Mouse (Mus musculus) myocyte (in vitro differentiated cells): Measurements from ENCODE around the gene Usp29. TPM values are rescaled to one million over a fixed set of nuclear protein-coding genes. Genes with fewer than 3 reads are reported as not detected.

Experiments
- H3K27me3 ChIP-seq: one replicate; pipeline ENCODE4 v1.6.1; 2011; ENCODE audit not compliant: control insufficient read depth, insufficient read depth, insufficient read length
- H3K36me3 ChIP-seq: one replicate; pipeline ENCODE4 v1.6.1; 2011; ENCODE audit not compliant: control insufficient read depth, insufficient read depth
- H3K4me2 ChIP-seq: one replicate; pipeline ENCODE4 v1.6.1; 2011; ENCODE audit warnings: low read depth, control low read depth
- H3K4me3 ChIP-seq: one replicate; pipeline ENCODE4 v1.5.1; 2011; ENCODE audit warnings: mild to moderate bottlenecking, control low read depth, moderate library complexity
- H3K79me2 ChIP-seq: one replicate; pipeline ENCODE4 v1.6.1; 2011; ENCODE audit not compliant: control insufficient read depth, insufficient read depth
- H3ac ChIP-seq: one replicate; pipeline ENCODE4 v1.6.1; 2011; ENCODE audit not compliant: control insufficient read depth, insufficient read length
- CEBPB ChIP-seq: IDR thresholded peaks from 2 replicates; pipeline ENCODE4 v1.6.1; 2011; ENCODE audit warnings: mild to moderate bottlenecking, moderate library complexity; ENCODE audit not compliant: poor library complexity, insufficient read depth, severe bottlenecking
- E2F4 ChIP-seq: IDR thresholded peaks from one replicate; pipeline ENCODE4 v1.6.1; 2011; ENCODE audit warnings: mild to moderate bottlenecking, control low read depth, moderate library complexity; ENCODE audit not compliant: insufficient read depth
- MAX ChIP-seq: IDR thresholded peaks from one replicate; pipeline ENCODE4 v1.6.1; 2011; ENCODE audit warnings: low read depth, mild to moderate bottlenecking, control low read depth
- MYOD1 ChIP-seq, 3 experiments: IDR thresholded peaks; one replicate each; pipeline ENCODE4 v1.6.1; 2011; ENCODE audit warnings: control low read depth in 2 of 3, low read depth in 2 of 3, mild to moderate bottlenecking in 2 of 3, moderate library complexity in 1 of 3; ENCODE audit not compliant: insufficient read length in 2 of 3, control insufficient read depth in 1 of 3
- MYOG ChIP-seq, 3 experiments: IDR thresholded peaks; one replicate each; pipeline ENCODE4 v1.6.1; 2011; ENCODE audit warnings: control low read depth in 2 of 3, low read depth in 2 of 3, mild to moderate bottlenecking in 2 of 3; ENCODE audit not compliant: insufficient read length in 2 of 3, control insufficient read depth in 1 of 3, insufficient read depth in 1 of 3
- POLR2A ChIP-seq: IDR thresholded peaks from one replicate; pipeline ENCODE4 v1.6.1; 2011; ENCODE audit warnings: low read depth, mild to moderate bottlenecking, control low read depth, moderate library complexity; ENCODE audit not compliant: insufficient read length
- POLR2AphosphoS2 ChIP-seq: IDR thresholded peaks from one replicate; pipeline ENCODE4 v1.6.1; 2011; ENCODE audit warnings: low read depth, control low read depth; ENCODE audit not compliant: insufficient read length
- REST ChIP-seq: IDR thresholded peaks from one replicate; pipeline ENCODE4 v1.6.1; 2011; ENCODE audit warnings: mild to moderate bottlenecking, control low read depth, moderate library complexity; ENCODE audit not compliant: insufficient read depth, insufficient read length
- SRF ChIP-seq: IDR thresholded peaks from one replicate; pipeline ENCODE4 v1.6.1; 2011; ENCODE audit warnings: low read depth; ENCODE audit not compliant: control insufficient read depth, insufficient read length
- TCF12 ChIP-seq: IDR thresholded peaks from one replicate; pipeline ENCODE4 v1.6.1; 2011; ENCODE audit warnings: mild to moderate bottlenecking, control low read depth; ENCODE audit not compliant: poor library complexity, insufficient read depth, severe bottlenecking
- TCF3 ChIP-seq: IDR thresholded peaks from one replicate; pipeline ENCODE4 v1.6.1; 2011; ENCODE audit warnings: low read depth, control low read depth; ENCODE audit not compliant: insufficient read length
- USF1 ChIP-seq: IDR thresholded peaks from one replicate; pipeline ENCODE4 v1.6.1; 2011; ENCODE audit warnings: low read depth, mild to moderate bottlenecking, control low read depth, moderate library complexity
- polyA plus RNA-seq: library from polyadenylated mRNA; unstranded; fragments of >200 nt; fragmentation: generic; extraction: Trizol; gene quantifications from one replicate; pipeline ENCODE4 v1.2.1, GENCODE M21; 2012; ENCODE audit warnings: missing spikeins

Usp29 gene
- polyA plus RNA-seq, 1 experiment: 1.1 TPM

GRCm38 (mm10) chr7:6851256-6851655 is 120.9 kb downstream of the Usp29 start:
- H3K4me2 ChIP-seq: no peak overlapping the region
- H3K4me3 ChIP-seq: no peak overlapping the region
- H3ac ChIP-seq: no peak overlapping the region
- H3K27me3 ChIP-seq: no peaks in the 10 kb centered on the region
- TF ChIP-seq MYOG (IDR thresholded peaks at IDR 0.05; ENCODE audit: control insufficient read depth in 1 of 3, insufficient read depth in 1 of 3, insufficient read length in 2 of 3, low read depth in 2 of 3) (no peak), CEBPB (no peak), POLR2A (no peak), TCF12 (no peak), USF1 (no peak), MYOD1 (IDR thresholded peaks at IDR 0.05; ENCODE audit: control insufficient read depth in 1 of 3, insufficient read length in 2 of 3, low read depth in 2 of 3) (no peak), POLR2AphosphoS2 (no peak)
- no peaks in the 10 kb centered on the region for H3K36me3 ChIP-seq
- H3K79me2 ChIP-seq: no peaks in the 10 kb centered on the region

- Histone ChIP-seq H3K79me2 (no peaks in the 10 kb centered on the region), H3ac (no peak overlapping the region), H3K27me3 (no peaks in the 10 kb centered on the region), H3K4me2 (no peak overlapping the region), H3K36me3 (no peaks in the 10 kb centered on the region), H3K4me3 (no peak overlapping the region)
- TF ChIP-seq REST (no peak), CEBPB (no peak), POLR2AphosphoS2 (no peak), USF1 (no peak), MYOG (IDR thresholded peaks at IDR 0.05; ENCODE audit: control insufficient read depth in 1 of 3, insufficient read depth in 1 of 3, insufficient read length in 2 of 3, low read depth in 2 of 3) (no peak), TCF3 (no peak), POLR2A (no peak), E2F4 (no peak), TCF12 (no peak), SRF (no peak), MYOD1 (IDR thresholded peaks at IDR 0.05; ENCODE audit: control insufficient read depth in 1 of 3, insufficient read length in 2 of 3, low read depth in 2 of 3) (no peak), MAX (no peak)
Measured at GRCm38 (mm10) chr7:6851717-6852503, 121.5 kb downstream of the Usp29 start.

- H3K36me3 ChIP-seq: no peaks in the 10 kb centered on the region
- no peak overlapping the region for H3ac ChIP-seq
- no peaks in the 10 kb centered on the region for H3K79me2 ChIP-seq
- no peaks in the 10 kb centered on the region for H3K27me3 ChIP-seq
- H3K4me2 ChIP-seq: no peak overlapping the region
- TF ChIP-seq TCF3: no peak
- no peak for TF ChIP-seq MAX
- no peak for TF ChIP-seq REST
- TF ChIP-seq POLR2A: no peak
- no peak for TF ChIP-seq SRF
- no peak for TF ChIP-seq USF1
- TF ChIP-seq MYOD1 (IDR thresholded peaks at IDR 0.05; ENCODE audit: control insufficient read depth in 1 of 3, insufficient read length in 2 of 3, low read depth in 2 of 3): no peak
- no peak for TF ChIP-seq CEBPB
- TF ChIP-seq TCF12: no peak
- no peak for TF ChIP-seq MYOG (IDR thresholded peaks at IDR 0.05; ENCODE audit: control insufficient read depth in 1 of 3, insufficient read depth in 1 of 3, insufficient read length in 2 of 3, low read depth in 2 of 3)
- no peak overlapping the region for H3K4me3 ChIP-seq
Measured at GRCm38 (mm10) chr7:6855613-6856405, 125.4 kb downstream of the Usp29 start.

GRCm38 (mm10) chr7:6858694-6859270 is 128.4 kb downstream of the Usp29 start:
- no peak overlapping the region for H3ac ChIP-seq
- no peaks in the 10 kb centered on the region for H3K27me3 ChIP-seq
- no peaks in the 10 kb centered on the region for H3K36me3 ChIP-seq
- no peaks in the 10 kb centered on the region for H3K79me2 ChIP-seq
- no peak overlapping the region for H3K4me2 ChIP-seq
- TF ChIP-seq MYOG (IDR thresholded peaks at IDR 0.05; ENCODE audit: control insufficient read depth in 1 of 3, insufficient read depth in 1 of 3, insufficient read length in 2 of 3, low read depth in 2 of 3) (no peak), POLR2AphosphoS2 (no peak), MYOD1 (IDR thresholded peaks at IDR 0.05; ENCODE audit: control insufficient read depth in 1 of 3, insufficient read length in 2 of 3, low read depth in 2 of 3) (no peak), REST (no peak), POLR2A (no peak), USF1 (no peak), TCF3 (no peak), MAX (no peak), TCF12 (no peak), CEBPB (no peak), SRF (no peak), E2F4 (no peak)
- H3K4me3 ChIP-seq: no peak overlapping the region
